Mouse (Mus musculus): ENCODE results near the gene Dpyd. TPM values are rescaled to one million over a fixed set of nuclear protein-coding genes. Genes with fewer than 3 reads are reported as not detected.

Gene Dpyd
- total RNA-seq (2021): 29.0 and 44.6 TPM in 2 replicates
- long read RNA-seq, experiment 1, full-length matches to known transcripts: 3 of 6 reads
- long read RNA-seq, experiment 1, partial matches to known transcripts: 1 of 6 reads
- long read RNA-seq, experiment 1, other reads (novel, unspliced or antisense): 2 of 6 reads
- long read RNA-seq, experiment 2, full-length matches to known transcripts: 7 of 11 reads
- long read RNA-seq, experiment 2, partial matches to known transcripts: 2 of 11 reads
- long read RNA-seq, experiment 2, other reads (novel, unspliced or antisense): 2 of 11 reads

DNA sequence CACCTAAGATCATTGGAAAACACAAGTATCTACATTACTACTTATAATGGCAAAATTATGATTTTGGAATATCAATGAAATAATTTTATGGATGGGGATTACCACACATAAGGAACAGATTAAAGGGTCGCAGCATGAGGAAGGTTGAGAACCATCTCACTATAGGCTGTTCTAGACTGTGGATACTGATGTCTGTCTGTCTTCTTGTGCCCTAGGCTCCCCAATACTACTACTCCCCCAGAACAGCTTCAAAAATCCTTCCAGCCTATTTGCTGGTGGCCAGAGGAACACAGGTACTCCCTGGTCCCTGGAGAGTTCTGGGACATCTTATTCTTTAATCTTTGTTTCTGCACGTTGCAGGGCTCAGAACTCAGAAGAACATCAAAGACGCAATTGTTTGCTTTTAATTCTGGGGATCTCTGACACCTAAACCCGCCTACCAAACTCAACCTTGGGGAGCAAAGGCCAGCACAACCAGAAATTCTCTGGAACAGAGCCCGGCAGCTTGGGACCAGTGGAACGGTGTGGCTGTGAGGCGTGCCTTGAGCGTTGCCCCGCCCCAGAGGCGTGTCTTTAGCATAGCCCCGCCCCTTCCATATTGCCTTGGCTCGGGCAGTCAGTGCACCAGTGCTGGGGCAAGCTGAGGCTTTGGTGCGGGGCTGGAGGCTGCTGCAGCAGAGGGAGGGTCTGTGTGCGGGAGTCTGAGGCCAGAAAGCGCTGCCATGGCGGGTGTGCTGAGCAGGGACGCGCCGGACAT lies at the start of gene Dpyd:
Gene Dpyd, plus strand, starts transcription at position 576 of the 757 bp plus-strand sequence.
- DNase-seq: peak; percentile 90

DNA sequence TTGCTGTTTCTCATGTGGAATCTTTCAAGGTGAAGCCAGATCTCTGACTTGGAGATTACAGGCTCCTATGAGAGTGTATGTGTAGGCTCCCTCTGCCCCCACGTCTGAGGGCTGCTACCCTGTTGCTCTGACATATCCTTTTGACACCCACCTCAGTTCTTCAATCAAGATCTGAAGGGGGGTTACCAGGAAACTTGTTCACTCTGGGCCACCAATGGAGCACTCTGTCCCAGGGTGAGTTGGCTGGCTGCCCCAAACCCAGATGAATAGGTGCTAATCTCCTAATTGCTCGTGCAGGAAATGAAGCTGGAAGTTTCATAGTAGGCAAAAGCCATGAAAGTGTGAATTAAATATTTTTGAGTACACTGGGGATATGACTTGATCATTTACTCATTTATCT lies 24.3 kb upstream of the Dpyd start:
- no peak for DNase-seq

DNA sequence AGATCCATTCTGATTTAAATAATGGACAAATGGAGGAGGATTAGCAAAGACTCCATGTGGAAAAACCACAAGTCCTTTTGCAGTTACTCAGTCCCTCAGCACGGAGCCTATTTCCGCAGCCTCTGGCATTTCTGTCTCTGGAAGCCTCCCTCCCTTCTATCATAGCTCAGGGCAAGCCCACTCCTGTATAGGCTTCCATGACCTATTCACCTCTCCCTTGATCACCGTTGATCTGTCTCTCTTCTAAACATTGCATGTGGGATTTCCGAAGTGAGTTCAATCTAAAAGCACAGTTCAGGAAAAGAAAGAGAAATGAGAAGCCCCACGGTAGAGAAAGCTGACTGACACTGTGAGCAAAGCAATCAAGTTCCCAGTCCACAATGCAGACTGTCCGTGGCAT lies 20.2 kb upstream of the Dpyd start:
- no peak for DNase-seq

DNA sequence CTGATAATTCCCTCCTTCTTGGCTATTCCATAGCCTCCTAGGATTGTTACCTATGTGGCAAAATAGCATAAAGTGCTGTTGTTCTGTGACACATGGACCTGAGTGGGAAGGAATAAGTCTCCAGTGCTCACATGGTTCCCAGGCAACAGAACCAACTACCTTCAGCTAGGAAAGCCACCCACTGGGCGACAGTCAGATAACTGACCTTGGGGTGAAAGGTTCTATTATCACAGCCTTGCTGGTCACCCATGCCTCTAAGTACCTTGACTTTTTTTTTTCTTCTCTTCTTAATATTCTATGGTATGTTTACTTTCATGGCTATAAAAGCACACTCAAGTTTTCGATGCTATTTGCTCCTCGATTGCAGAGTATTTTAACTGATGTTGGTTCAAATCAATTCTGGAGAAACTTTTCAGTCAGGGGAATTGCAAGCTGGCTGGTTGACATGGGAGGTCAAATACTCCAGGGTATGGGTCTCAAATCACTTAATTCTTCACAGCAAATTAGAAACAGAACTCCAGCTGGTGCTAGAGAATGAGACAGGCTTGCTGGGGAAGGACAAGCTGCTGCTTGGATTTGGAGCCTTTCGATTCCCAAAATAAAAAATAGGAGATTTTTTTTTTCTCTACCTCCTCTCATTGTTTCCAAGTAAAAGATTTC lies 14.2 kb upstream of the Dpyd start:
- DNase-seq: no peak

DNA sequence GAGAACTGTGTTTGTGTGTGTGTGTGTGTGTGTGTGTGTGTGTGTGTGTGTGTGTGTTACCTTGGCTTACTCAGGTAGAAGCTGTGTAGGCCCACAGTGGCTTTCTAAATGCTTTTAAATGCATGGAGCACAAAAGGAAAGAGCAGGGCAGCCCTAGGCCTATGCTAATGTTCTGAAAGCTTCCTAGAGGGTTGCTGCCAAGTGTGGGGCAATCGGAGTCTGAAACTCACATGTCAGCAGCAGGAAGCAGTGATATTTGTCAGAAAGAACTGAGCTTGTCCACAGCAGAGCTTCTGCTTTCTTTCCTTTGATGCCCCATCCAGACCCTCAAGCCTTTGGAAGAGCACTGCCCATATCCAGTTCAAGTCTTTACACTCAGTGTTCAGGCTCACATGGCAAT lies 4.3 kb upstream of the Dpyd start:
- peak; percentile 22 for DNase-seq

DNA sequence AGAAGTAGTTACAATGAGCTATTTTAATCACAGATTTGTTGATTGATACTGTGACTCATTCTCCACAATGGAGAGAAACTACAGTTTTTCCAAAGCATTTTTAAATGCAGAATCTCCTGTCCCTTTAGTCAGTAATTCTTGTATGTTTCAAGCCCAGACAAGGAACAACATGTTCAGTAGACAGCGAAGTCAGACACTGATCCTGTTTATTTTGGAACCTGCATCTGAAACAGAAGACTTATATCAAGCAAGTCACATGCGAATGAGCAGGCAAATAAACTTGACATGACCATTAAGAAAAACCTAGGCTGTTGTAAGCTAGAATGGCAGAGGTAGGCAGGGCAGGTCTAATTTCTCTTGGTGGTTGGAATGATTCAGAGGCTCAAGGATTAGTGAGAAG lies 2.0 kb upstream of the Dpyd start:
- no peak for DNase-seq

DNA sequence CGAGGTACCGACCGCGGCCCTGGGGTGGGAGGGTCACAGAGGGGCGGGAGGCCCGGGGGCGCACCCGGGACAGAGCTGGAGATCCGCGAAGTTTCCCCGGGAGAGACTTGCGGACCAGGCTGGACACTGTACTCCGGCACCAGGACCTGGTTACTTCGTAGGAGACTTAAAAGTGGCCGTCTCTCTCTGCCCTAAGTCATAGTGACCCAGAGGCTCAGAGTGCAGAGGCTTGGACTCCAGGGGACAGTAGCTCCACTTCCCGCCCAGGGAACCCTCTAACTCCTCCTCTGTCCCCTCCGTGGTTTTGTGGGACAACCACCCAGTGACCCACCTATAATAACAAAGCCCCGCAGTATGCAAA lies 362 bp downstream of the Dpyd start:
- no peak for DNase-seq

DNA sequence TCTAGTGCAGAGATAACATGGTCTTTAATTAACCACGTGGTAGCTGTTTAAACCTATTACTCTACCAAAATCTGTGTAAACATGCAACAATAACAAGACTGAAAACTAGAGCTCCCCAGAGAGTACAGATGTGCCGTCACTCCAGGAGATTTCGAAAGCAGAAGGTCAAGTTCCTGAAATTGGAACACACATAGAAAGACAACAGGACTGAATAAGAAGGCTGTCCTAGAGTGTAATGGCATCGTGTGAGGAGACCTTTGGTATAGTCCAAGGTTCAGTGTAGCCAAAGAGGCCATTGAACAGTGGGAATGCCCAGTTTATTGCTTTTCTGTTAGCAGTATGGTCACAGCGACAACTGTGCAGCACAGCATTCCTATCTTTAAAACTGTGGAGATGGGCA lies 4.8 kb downstream of the Dpyd start:
- DNase-seq: peak; percentile 16

DNA sequence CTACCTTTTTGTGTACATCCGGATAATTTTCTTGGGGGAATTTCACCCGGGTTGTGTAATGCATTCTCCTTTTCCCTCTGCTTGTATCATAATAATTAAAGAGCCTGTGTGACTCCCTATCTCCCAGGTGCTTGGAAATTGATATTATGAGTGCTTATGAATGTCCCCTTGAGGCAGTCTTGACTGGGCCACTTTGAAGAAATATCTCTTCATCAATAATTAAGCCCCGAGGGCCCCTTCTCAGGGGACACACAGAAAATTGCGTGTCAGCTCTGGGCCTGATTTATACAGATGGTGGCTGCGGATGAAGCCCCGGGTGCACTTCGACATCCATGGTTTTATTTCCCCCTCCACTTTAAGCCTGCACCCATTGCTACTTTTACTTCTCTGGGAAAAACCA lies 8.3 kb downstream of the Dpyd start:
- DNase-seq: no peak

DNA sequence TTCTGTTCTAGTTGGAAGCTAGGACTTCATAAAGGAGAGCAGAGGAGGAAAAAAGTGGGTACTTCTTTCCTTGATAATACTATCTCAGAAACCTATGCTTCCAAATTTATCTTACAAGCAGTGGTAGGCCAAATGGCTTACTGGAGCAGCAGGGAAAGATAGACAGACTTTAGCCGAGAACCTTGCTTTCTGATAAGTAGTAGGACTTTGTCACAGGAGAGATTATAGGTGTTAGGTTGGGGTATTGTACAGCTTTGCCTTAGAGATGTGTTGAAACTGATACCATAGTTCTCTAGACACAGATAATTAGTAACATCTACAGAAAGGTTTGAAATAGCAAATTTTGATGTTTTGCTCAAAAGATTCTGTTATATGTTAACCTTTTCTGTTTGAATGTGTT lies 28.6 kb downstream of the Dpyd start:
- no peak for DNase-seq

DNA sequence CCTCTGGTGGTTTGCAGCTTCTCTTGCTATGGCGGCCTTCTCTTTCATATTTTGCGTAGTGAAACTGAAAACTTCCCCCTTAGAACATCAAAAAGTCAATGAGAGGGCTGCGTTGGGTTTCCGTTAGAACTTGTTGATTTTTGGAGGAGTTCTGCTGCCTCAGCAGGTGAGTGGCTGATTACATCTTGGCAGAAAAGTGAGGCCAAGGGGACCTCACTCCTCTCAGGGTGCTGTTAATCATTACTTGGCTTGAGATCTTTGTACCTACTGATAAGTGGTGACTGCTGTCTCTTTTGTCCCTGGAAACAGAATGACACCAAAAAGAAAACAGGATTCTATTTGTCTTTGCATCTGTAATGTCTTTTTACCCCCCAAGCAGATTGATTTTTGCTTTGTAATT lies 32.9 kb downstream of the Dpyd start:
- no peak for DNase-seq

DNA sequence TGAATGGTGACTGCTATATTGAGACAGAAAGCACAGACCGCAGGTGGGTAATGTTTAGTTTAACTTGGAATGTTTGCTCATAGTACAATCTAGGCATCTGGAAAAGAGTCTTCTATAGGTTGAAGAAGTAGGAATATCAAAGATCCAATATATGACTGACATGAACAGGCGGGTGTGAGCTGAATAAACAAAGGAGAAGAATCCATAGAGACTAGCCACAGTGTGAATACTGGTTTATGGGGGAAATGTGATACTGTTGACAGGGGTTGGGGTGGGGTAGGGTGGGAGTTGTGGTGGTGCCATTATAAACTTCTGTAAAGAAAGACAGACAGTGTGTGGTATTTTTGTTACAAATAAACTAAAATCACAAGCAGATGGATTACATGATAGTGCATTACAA lies 33.8 kb downstream of the Dpyd start:
- DNase-seq: no peak

DNA sequence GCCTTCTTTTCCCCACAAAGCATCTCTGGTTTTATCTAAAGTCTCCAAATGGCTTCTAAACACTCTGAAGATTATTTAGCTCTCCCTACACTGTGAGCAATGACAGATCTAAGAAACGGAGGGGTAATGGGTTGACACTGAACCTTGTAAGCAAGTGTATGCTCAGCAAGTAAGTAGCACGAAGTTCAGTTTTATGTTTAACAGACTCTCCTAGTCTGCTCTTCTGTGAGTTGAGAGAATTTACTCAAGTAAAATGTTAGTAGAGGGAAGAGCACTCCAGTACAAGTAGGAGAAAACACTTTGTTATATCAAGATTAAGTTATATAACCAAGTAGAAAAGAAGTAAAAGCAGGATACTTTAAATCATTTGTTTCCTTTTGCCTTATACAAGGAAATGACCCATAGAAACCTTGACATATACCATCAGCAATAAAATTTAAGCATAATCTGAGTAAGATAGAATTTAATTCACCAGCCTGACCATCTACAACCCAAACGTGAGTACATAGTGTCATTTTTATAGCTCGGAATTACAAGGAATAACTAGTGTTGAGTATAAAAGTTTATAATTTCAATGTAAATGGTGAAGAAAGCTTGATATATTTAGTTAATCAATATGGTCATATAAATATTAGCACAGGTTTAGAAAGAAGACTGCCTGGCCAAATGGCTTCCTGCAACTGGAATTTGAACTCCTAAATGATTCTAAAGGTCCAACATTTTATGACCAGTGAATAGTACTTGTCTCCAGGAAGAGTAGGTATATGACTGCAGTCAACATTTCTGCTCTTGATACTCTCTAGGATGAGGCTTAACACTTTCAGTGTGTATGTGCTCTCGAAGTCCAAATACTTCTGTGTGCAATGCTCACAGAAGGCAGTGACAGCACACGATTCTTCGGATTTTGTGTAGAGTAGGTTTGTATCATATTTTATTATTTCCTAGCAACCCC lies 40.0 kb downstream of the Dpyd start:
- DNase-seq: no peak

DNA sequence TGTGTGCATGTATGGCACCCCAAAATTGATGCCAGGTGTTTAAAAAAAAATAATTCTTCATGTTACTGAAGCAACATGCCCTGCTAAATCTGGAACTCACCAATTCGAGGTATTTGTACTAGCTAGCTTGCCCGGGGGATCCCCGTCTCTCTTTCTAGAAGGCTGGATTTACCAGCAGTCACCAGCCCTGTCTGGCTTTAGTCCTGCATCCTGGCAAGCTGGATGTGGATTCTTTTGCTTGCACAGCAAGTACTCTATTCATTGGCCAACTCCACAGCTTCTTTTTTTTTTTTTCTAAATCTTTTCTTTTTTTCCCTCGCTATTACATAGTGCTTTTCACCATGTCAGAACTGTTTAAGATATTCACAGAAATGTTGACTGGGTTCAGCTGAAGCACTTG lies 46.8 kb downstream of the Dpyd start:
- DNase-seq: peak; percentile 20

DNA sequence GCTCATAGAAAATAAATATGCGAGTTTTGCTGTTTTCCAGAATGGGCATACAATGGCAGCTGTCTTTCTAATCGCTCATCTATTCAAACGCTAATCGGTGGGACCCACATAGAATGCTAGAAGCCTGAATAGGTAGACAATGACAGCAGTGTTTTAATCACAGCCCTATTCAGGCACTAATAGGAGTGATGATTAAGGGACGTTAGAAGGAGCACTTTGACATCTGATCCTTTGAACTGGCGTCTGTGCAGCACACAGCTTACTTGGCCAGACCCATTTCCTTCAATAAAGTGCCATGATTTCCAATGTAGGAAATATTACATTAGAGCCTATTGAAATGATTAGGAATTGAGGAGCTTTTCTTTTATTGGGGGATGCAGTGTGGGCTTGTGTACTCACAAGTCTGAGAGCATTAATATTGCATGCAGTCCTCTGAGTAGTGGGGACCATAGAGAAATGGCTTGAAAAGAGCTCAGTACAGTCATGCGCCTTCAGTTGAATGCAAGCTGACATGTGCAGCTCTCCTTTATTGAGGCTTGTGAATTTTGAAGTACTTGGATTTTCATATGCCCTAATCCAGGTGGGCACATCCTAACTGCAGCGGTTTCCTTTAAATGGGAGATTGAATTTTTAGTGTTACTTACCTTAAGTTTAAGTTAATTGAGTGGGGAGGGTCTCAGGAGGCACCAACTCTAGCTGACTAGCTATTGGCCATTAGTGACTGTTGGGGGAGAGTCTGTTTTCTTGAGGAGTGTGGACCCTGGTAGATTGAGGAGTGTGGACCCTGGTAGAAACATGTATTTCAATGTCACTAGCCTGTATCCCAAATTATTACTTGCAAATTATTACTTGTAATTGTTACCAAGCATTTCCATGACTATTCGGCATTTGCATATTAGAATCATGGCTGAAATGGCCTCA lies 64.8 kb downstream of the Dpyd start:
- no peak for DNase-seq

DNA sequence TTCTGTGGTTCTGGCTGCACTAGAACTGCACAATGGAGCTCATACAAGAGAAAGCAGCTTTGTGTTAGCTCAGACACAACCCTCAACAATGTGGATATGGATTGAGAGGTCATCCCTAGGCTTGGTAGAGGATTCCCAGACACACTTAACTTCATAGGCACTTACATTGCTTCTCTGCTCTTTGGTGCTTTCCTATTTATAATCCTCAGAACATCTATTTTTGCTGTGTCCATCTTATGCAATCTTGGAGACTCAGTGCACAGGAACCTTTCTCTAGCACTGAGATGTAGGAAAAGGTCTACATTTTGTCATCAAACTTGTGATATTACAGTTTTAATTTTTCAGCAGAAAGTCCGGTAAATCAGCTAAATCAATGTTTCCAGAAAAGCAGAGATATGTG lies 67.8 kb downstream of the Dpyd start:
- no peak for DNase-seq

DNA sequence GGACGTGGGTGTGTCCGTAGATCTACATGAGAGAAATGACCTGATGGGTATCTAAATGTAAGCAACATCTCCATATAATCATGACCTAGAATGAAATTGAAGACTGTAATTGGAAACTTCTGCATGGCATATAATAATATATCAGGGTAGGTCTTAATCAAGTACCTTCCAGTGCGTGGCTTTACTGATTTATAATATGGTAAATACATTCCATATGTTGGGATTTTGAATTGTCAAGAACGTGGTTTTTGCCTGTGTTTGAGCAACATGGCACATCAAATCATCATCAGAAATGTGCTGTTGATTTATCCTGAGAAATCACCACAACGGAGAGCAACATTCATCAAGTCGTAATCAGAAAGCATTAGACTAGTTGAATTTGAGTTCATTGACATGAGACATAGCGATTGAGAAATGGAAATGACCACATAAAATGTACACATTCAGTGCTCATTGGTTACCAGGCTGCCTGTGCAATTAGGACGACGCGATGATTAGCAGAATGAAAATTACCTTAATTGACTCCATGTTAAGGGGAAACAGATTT lies 84.2 kb downstream of the Dpyd start:
- no peak for DNase-seq

DNA sequence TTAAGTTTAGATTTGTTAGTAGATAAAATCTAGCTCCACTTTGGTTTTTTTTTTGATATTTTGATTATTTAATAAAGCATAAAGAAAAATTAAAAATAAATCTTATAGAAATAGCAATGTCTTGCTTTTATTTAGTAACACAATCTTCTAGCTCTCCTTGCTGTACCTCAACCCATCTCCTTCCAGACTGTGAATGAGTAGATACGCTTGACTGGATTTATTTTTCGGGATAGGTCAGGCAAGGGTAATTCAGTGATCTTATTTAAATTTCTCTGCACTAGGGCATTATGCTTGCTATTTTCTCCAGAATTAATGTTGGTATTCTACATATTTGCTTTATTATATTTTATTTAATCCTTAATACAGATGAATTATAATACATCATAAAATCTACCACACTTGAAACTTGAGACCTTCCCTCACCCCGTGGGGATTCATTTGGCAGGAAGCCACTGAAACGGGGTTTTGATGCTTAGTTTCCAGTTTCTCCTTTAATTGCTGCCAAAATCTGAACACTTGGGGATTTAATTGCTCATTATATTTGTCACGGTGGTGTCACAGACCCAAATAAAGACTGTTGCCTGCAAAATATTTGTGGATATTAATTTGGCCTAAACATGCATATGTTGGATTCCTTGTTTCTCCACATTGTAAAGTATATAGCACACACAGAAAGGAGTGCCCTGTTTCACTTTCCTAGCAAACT lies 102.2 kb downstream of the Dpyd start:
- peak; percentile 34 for DNase-seq

DNA sequence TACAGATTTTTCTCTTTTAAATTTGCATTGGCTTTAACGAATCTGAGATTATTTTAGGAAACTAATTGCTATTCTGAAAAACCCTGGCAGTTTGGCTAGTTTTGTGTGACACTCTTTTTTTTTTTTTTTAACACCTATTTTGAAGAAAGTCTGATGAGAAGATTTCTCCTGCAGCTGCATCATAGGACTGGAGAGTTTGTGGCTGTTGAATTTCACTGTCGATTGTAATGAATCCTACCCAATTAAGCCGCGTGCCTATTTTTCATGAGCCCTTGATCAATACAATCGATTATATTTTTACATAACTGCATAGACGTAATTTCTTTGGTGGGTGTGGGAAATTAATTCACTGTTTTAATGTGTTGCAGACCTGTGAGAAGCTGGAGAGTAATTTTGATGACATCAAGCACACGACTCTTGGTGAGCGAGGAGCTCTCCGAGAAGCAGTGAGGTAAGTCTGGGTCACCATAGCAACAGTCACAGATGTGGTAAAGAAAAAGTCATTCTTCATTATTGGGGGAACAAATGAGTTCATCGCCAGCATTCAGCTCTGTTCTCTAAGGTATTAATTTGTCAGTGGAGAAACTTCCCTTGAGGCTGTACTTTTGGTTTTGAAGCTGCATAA lies 112.3 kb downstream of the Dpyd start:
- no peak for DNase-seq

DNA sequence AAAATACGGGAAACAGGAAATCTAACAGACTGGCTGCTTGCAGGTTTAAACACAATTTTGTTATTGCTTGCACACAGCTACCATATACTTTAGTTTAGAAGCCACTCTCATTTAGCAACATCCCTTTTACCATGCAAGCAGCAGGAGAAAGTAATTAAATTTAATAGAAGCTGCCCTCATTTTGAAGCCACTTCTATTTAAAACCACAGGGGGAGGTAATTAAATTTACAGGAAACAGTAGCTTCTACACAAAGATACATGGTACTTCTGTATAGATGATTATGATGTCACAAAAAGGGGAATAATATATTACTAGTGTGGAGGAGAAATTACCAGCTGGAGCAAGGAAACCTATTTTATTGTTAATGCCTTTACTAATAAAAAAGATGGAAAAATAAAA lies 113.5 kb downstream of the Dpyd start:
- no peak for DNase-seq
